Mouse (Mus musculus) erythroid progenitor cell, adult 5-6 weeks (primary cell): ENCODE measurements around the gene Usp32. TPM values are rescaled to one million over a fixed set of nuclear protein-coding genes. Genes with fewer than 3 reads are reported as not detected.
A peak's percentile ranks its signal among the peaks of the same experiment; 100 is the strongest.
"Not testable (repeated sequence)": the region's sequence is repeated elsewhere in the genome, so short reads cannot be mapped to it uniquely, and the experiment has no call there.

ENCODE experiments used
- ATAC-seq: replicated peaks from 2 replicates; pipeline ENCODE4 v1.8.0; 2016; ENCODE audit warnings: moderate number of reproducible peaks, mild to moderate bottlenecking, moderate TSS enrichment, inconsistent platforms; ENCODE audit not compliant: poor library complexity, low FRiP score, severe bottlenecking
- total RNA-seq, 2 experiments: library from RNA; stranded (forward) in 1 of 2; stranded (reverse) in 1 of 2; fragments of 150-400 nt in 1 of 2; fragments of 186-747, 209-891 nt in 1 of 2; gene quantifications; 2 replicates each; pipeline versions ENCODE4 v1.2.3 to v1.2.4; 2015 to 2017; ENCODE audit warnings: low replicate concordance in 2 of 2

The Usp32 gene
- 248 and 268 TPM in 2 replicates for total RNA-seq (2015; ENCODE audit: low replicate concordance)
- total RNA-seq (2017; ENCODE audit: low replicate concordance), result 357 and 586 TPM in 2 replicates

- ATAC-seq, result peak; percentile 95
Observed at GRCm38 (mm10) chr11:85139581-85140540, at the start of gene Usp32. Usp32 (minus strand) TSS chr11:85140161.

GRCm38 (mm10) chr11:85189110-85189509, 49.1 kb upstream of the Usp32 start:
- ATAC-seq, result 0 out of 2 replicates have a peak, but pooled peaks have one; percentile 14

GRCm38 (mm10) chr11:85184839-85185238, 44.9 kb upstream of the Usp32 start:
- no peak for ATAC-seq

GRCm38 (mm10) chr11:85184082-85184481, 44.1 kb upstream of the Usp32 start:
- ATAC-seq, result peak; percentile 80

GRCm38 (mm10) chr11:85183284-85183779, 43.4 kb upstream of the Usp32 start:
- ATAC-seq, result peak; percentile 48

- peak; percentile 89 for ATAC-seq
Observed at GRCm38 (mm10) chr11:85182617-85183283, 42.8 kb upstream of the Usp32 start.

GRCm38 (mm10) chr11:85178413-85178812, 38.5 kb upstream of the Usp32 start:
- no peak for ATAC-seq

- ATAC-seq, result no peak
Observed at GRCm38 (mm10) chr11:85177761-85178160, 37.8 kb upstream of the Usp32 start.

GRCm38 (mm10) chr11:85175941-85176340, 36.0 kb upstream of the Usp32 start:
- no peak for ATAC-seq

GRCm38 (mm10) chr11:85170833-85171232, 30.9 kb upstream of the Usp32 start:
- no peak for ATAC-seq

GRCm38 (mm10) chr11:85170058-85170740, 30.2 kb upstream of the Usp32 start, which contains the start of gene 1700125H20Rik:
1700125H20Rik (plus strand) TSS chr11:85170404.
- ATAC-seq, result peak; percentile 99

GRCm38 (mm10) chr11:85167503-85167902, 27.5 kb upstream of the Usp32 start:
- ATAC-seq, result no peak

- ATAC-seq, result no peak
Observed at GRCm38 (mm10) chr11:85164371-85164770, 24.4 kb upstream of the Usp32 start.

GRCm38 (mm10) chr11:85163014-85163413, 23.1 kb upstream of the Usp32 start:
- ATAC-seq, result not testable (repeated sequence)

- no peak for ATAC-seq
Observed at GRCm38 (mm10) chr11:85157301-85157700, 17.3 kb upstream of the Usp32 start.

GRCm38 (mm10) chr11:85152256-85152930, 12.4 kb upstream of the Usp32 start:
- no peak for ATAC-seq

GRCm38 (mm10) chr11:85138776-85139474, 1.0 kb downstream of the Usp32 start:
- no peak for ATAC-seq

- no peak for ATAC-seq
Observed at GRCm38 (mm10) chr11:85131542-85131941, 8.4 kb downstream of the Usp32 start.

GRCm38 (mm10) chr11:85128883-85129282, 11.1 kb downstream of the Usp32 start:
- 0 out of 2 replicates have a peak, but pooled peaks have one; percentile 40 for ATAC-seq
